Mouse (Mus musculus) lung, postnatal 0 days (tissue): ENCODE measurements at regions not wholly inside any gene's neighbourhood (a gene's known extent, or its start where the extent isn't known, plus 50 kb on each side); places are given as distances from the start of the nearest gene placed in this dataset.

Source experiments
- CTCF ChIP-seq: IDR thresholded peaks from 2 replicates; pipeline ENCODE4 v1.5.1; 2016; ENCODE audit warnings: antibody characterized with exemption, mild to moderate bottlenecking
- EP300 ChIP-seq: IDR thresholded peaks from 2 replicates; pipeline ENCODE4 v1.6.1; 2016; ENCODE audit warnings: antibody characterized with exemption, mild to moderate bottlenecking, control low read depth

DNA sequence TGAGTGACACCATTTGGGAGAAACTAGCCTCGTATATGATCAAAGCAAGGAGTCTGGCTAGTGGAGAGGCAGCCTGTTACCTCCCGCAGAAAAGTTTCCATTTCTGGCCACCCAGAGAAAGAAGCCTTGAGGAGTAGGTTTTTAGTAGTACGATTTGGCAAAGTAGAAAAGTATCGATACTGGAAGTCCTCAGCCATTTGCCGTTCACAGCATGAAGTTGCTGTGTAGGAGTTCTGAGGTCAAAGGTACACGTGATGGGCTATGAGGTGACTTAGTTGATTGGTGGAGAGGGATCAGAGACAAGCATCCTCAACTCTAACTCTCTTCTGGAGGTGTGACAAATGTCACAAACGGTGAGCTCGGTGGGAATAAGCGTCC is 77.5 kb downstream of the Chst2 start:
- TF ChIP-seq CTCF, result no peak
- TF ChIP-seq EP300, result no peak
